Mouse (Mus musculus) hindbrain, embryonic 15.5 days (tissue): ENCODE measurements around the gene Sbno2. TPM values are rescaled to one million over a fixed set of nuclear protein-coding genes. Genes with fewer than 3 reads are reported as not detected.
A peak's percentile ranks its signal among the peaks of the same experiment; 100 is the strongest.

Experiments used
- ATAC-seq: fragments of 200-750 bp; cut with Nextera tagmentation; 2 replicates; pipeline ENCODE4 v1.8.0; 2017; ENCODE audit warnings: low read depth, moderate number of reproducible peaks, moderate TSS enrichment; ENCODE audit not compliant: low FRiP score
- H3K27ac ChIP-seq: fragments of 300-500 bp; sonication (generic); replicated peaks from 2 replicates; pipeline ENCODE4 v1.5.1; 2015; ENCODE audit warnings: mild to moderate bottlenecking, inconsistent platforms
- H3K27me3 ChIP-seq: fragments of 300-500 bp; sonication (generic); 2 replicates; pipeline ENCODE4 v1.6.1; 2015; ENCODE audit warnings: control low read depth, inconsistent platforms
- H3K36me3 ChIP-seq: fragments of 300-500 bp; sonication (generic); 2 replicates; pipeline ENCODE4 v1.6.1; 2015; ENCODE audit warnings: control low read depth, inconsistent platforms
- H3K4me1 ChIP-seq: fragments of 300-500 bp; sonication (generic); replicated peaks from 2 replicates; pipeline ENCODE4 v1.6.1; 2015; ENCODE audit warnings: control low read depth, inconsistent platforms
- H3K4me2 ChIP-seq: fragments of 300-500 bp; sonication (generic); 2 replicates; pipeline ENCODE4 v1.6.1; 2015; ENCODE audit warnings: moderate library complexity, mild to moderate bottlenecking, inconsistent platforms
- H3K4me3 ChIP-seq: fragments of 300-500 bp; sonication (generic); 2 replicates; pipeline ENCODE4 v1.5.1; 2015; ENCODE audit warnings: mild to moderate bottlenecking, inconsistent platforms
- H3K9ac ChIP-seq: fragments of 300-500 bp; sonication (generic); 2 replicates; pipeline ENCODE4 v1.6.1; 2015; ENCODE audit warnings: inconsistent platforms
- H3K9me3 ChIP-seq: fragments of 300-500 bp; sonication (generic); 2 replicates; pipeline ENCODE4 v1.6.1; 2016; ENCODE audit warnings: control low read depth, inconsistent platforms
- WGBS: fragments of 180-500 bp; shearing (Covaris S2); methylation state at CpG from one replicate; pipeline ENCODE4 v1.1.7; 2015; 5-methylcytosine and 5-hydroxymethylcytosine counted together
- polyA plus RNA-seq: library from polyadenylated mRNA; unstranded; fragments of >200 nt; fragmentation: Nextera tagmentation; extraction: Ambion mirVana; gene quantifications from 2 replicates; pipeline ENCODE4 v1.2.1, GENCODE M21; 2015

The Sbno2 gene
- 12.6 and 12.9 TPM in 2 replicates for polyA plus RNA-seq

DNA sequence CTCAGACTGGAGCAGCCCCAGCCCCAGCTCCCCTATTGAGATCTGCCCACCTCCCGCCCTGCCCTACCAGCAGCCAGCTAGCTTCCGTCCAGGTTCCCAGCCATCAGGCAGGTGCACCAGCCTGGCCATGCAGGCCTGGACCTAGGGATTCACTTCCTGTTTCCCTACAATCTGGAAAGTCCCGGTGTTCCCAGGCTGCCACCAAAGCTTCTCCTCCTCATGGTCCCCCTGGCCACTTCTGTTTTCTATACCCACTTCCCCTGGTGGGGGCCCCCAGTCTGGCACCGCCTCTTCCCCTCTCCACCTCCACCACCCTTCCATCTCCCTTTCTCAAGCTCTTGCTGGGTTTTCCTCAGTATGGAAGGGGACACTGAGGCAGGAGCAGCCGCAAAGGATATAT, at the start of gene Sbno2:
TSS of gene Sbno2 (minus strand) at position 112 of the 400 bp plus-strand sequence.
- Histone ChIP-seq H3K27ac (no peak within 1 kb of the TSS), H3K36me3 (no peaks in the 10 kb centered on the region), H3K9ac (no peak within 1 kb of the TSS), H3K4me2 (no peak within 1 kb of the TSS), H3K4me3 (no peak within 1 kb of the TSS), H3K27me3 (peaks cover 2% of the 10 kb centered on the region; the same call in 1 of the 2 replicates), H3K4me1 (peaks cover 16% of the 10 kb centered on the region), H3K9me3 (no peaks in the 10 kb centered on the region)
- 75% methylated on average over 5 of the region's 5 CpGs for WGBS
- ATAC-seq: no peak

- no peak overlapping the region for H3K9ac ChIP-seq
- 89% methylated on average over 7 of the region's 7 CpGs for WGBS
- ATAC-seq: no peak
- no peaks in the 10 kb centered on the region for H3K27me3 ChIP-seq
- no peak overlapping the region; the same call in 1 of the 2 replicates for H3K4me2 ChIP-seq
- H3K4me3 ChIP-seq: no peak overlapping the region
- H3K36me3 ChIP-seq: peaks cover 46% of the 10 kb centered on the region
- no peaks in the 10 kb centered on the region for H3K9me3 ChIP-seq
- H3K27ac ChIP-seq: peak overlapping the region; percentile 67; the same call in 1 of the 2 replicates
- peaks cover 72% of the 10 kb centered on the region for H3K4me1 ChIP-seq
These were observed 49.0 kb upstream of the Sbno2 start for GRCm38 (mm10) chr10:80154384-80154783.

DNA sequence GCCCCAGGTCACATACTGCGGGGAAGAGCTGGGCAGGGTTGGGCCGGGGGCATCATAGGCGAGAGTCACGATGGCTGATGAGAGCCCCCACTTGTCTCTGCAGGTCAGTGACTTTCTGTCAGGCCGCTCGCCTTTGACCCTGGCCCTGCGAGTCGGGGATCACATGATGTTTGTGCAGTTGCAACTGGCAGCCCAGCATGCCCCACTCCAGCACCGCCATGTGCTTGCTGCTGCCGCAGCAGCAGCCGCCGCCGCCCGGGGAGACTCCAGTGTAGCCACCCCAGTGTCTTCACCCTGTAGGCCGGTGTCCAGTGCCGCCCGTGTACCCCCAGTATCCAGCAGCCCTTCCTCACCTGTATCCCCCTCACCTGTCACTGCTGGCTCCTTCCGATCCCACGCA, 48.3 kb upstream of the Sbno2 start:
- Histone ChIP-seq H3K27ac (peak overlapping the region; percentile 100; the same call in 1 of the 2 replicates), H3K36me3 (peaks cover 46% of the 10 kb centered on the region), H3K4me2 (peak overlapping the region; percentile 96), H3K9ac (0 out of 2 replicates have a peak overlapping the region, but pooled peaks have one; percentile 2), H3K4me3 (peak overlapping the region; percentile 3; the same call in 1 of the 2 replicates), H3K9me3 (no peaks in the 10 kb centered on the region), H3K27me3 (no peaks in the 10 kb centered on the region), H3K4me1 (peaks cover 65% of the 10 kb centered on the region)
- ATAC-seq: no peak
- WGBS: 84% methylated on average over 19 of the region's 19 CpGs

- peaks cover 60% of the 10 kb centered on the region for H3K4me1 ChIP-seq
- 34% methylated on average over 3 of the region's 3 CpGs for WGBS
These were observed 47.5 kb upstream of the Sbno2 start for GRCm38 (mm10) chr10:80152873-80153260.

DNA sequence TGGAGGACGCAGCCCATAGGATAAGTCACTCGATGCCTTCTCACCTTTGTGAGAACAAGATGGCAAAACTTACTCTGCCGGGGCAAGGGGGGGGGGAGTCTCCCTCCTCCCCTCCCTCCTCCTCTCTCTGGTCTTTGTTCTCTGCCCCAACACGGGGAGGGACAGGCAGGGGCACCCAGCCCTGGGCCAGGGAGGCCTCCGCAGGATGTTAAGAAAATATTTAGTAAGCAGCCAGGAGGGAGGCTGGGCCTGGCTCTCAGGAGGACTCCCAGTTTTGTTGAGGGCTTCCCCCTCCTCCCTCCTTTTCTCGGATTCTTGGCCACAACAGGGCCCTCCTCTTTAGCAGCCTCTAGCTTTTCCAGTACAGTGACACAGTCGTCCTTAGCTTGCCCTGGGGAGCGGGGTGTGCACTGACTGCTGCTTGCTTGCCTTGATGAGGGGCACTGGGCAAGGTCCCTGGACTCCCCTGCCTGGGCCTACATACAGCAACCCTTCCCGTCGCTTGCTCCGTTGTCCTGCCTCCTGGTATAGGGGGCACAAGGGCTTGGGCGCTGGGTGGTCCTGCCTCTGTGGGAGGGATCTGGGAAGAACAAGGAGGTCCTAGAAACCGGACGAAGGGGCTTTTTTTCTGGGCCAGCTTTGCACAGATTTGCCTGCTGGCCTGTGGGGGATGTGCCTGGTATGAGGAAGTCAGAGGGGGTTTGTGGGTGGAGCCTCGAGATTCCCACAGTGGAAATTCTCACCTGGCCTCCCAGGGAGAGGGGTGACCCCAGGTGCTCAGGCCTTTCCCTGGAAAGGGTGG, 46.9 kb upstream of the Sbno2 start:
- H3K4me1 ChIP-seq: peaks cover 62% of the 10 kb centered on the region
- peak overlapping the region; percentile 99 for H3K9ac ChIP-seq
- peak overlapping the region; percentile 96 for H3K4me2 ChIP-seq
- no peaks in the 10 kb centered on the region for H3K27me3 ChIP-seq
- peak overlapping the region; percentile 100 for H3K27ac ChIP-seq
- H3K36me3 ChIP-seq: peaks cover 43% of the 10 kb centered on the region
- ATAC-seq: no peak
- H3K9me3 ChIP-seq: no peaks in the 10 kb centered on the region
- peak overlapping the region; percentile 87 for H3K4me3 ChIP-seq
- WGBS: 4% methylated on average over 15 of the region's 15 CpGs

More at GRCm38 (mm10) chr10:80152873-80153260, 47.5 kb upstream of the Sbno2 start:
- Histone ChIP-seq H3K27me3 (no peaks in the 10 kb centered on the region), H3K36me3 (peaks cover 46% of the 10 kb centered on the region), H3K9ac (peak overlapping the region; percentile 99), H3K9me3 (no peaks in the 10 kb centered on the region), H3K4me3 (peak overlapping the region; percentile 87), H3K27ac (peak overlapping the region; percentile 100), H3K4me2 (peak overlapping the region; percentile 96)
- no peak for ATAC-seq

DNA sequence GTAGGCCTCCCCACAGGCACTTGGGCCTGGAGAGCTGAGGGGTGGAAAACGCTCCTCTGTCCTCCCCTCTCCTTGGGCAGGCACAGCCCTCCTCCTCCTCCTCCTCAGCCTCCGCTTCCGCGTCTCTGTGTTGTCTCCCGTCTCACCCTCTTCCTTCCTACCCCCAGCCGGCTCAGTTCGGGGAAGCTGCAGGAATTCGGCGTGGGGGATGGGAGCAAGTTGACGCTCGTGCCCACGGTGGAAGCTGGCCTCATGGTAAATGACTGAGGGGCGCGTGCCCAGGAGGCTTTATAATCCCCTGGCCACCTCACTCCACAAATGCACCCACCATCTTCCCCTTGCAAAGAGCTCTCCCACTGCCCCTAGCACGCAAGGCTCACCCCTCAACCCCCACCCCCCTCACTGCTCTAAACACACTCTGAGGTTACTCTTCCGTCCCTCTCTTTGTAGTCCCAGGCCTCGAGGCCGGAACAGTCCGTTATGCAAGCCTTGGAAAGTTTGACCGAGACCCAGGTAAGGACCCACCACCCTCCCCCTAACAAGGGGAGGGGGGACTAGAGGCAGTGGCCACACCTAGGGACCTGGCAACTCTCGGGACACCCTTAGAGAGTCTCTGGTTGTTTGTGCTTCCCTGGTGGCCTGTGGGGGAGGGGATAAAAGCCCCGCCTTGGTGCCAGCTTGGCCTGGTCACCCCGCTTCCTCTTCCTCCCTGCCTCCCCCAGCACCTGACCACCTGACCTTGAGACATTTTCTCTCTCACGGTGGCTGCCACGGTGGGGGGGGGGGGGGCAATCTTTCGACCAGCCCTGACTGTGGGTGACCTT, 46.1 kb upstream of the Sbno2 start:
- no peak for ATAC-seq
- Histone ChIP-seq H3K9ac (peak overlapping the region; percentile 99), H3K4me2 (peak overlapping the region; percentile 96), H3K9me3 (no peaks in the 10 kb centered on the region), H3K4me3 (peak overlapping the region; percentile 87), H3K27ac (peak overlapping the region; percentile 100), H3K27me3 (no peaks in the 10 kb centered on the region), H3K4me1 (peaks cover 53% of the 10 kb centered on the region), H3K36me3 (peaks cover 34% of the 10 kb centered on the region)
- WGBS: under 1% methylated on average over 24 of the region's 26 CpGs

- Histone ChIP-seq H3K9ac (peak overlapping the region; percentile 99), H3K27ac (peak overlapping the region; percentile 100), H3K4me1 (peaks cover 57% of the 10 kb centered on the region), H3K9me3 (no peaks in the 10 kb centered on the region), H3K4me3 (peak overlapping the region; percentile 87), H3K27me3 (no peaks in the 10 kb centered on the region), H3K36me3 (peaks cover 25% of the 10 kb centered on the region), H3K4me2 (peak overlapping the region; percentile 96)
- ATAC-seq: no peak
- WGBS: under 1% methylated on average over 49 of the region's 71 CpGs
These were observed 45.1 kb upstream of the Sbno2 start for GRCm38 (mm10) chr10:80150226-80151210.

DNA sequence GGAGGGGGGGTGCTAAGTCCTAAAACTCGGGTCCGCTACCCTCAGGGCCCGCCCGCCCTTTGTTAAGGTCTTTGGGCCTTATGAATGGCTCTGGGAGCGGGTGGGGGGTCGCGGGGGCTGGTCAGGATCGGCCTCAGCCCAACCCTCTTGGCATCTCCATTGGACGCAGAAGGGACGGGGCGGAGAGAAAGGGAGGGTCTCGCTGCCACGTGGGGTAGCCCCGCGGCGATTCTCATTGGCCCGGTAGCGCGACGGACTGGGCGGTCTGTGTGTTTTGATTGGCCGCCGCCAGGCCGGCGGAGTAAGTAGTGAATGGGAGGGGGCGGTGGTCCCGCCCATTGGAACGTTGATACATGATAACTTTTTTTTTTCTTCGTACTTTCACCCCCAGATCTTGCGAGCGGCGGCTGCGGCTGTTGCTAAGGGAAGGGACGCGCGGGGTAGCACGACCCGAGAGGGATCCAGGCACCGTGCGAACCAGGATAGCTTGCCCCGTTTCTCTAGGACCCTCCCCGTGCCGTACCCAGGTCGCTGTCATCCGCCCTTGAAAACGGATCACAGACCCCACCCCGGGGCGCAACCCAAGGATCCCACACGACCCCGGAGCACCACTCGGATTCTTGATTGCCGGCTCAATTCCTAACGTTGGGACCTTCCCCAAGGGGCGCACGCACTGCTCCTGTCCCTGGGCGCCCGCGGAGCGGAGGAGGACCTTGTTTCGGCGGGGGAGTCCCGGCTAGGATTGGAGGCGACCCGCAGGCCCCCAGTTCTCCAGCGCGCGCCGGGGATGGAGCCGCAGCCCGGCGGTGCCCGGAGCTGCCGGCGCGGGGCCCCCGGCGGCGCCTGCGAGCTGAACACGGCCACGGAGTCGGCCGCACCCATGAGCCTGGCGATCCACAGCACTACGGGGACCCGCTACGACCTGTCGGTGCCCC, 44.2 kb upstream of the Sbno2 start:
- WGBS: under 1% methylated on average over 87 of the region's 88 CpGs
- H3K4me2 ChIP-seq: peak overlapping the region; percentile 96
- H3K27me3 ChIP-seq: no peaks in the 10 kb centered on the region
- peak; percentile 89 for ATAC-seq
- peaks cover 24% of the 10 kb centered on the region for H3K36me3 ChIP-seq
- peak overlapping the region; percentile 87 for H3K4me3 ChIP-seq
- H3K9me3 ChIP-seq: no peaks in the 10 kb centered on the region
- H3K27ac ChIP-seq: peak overlapping the region; percentile 100
- peak overlapping the region; percentile 99 for H3K9ac ChIP-seq
- H3K4me1 ChIP-seq: peaks cover 52% of the 10 kb centered on the region

DNA sequence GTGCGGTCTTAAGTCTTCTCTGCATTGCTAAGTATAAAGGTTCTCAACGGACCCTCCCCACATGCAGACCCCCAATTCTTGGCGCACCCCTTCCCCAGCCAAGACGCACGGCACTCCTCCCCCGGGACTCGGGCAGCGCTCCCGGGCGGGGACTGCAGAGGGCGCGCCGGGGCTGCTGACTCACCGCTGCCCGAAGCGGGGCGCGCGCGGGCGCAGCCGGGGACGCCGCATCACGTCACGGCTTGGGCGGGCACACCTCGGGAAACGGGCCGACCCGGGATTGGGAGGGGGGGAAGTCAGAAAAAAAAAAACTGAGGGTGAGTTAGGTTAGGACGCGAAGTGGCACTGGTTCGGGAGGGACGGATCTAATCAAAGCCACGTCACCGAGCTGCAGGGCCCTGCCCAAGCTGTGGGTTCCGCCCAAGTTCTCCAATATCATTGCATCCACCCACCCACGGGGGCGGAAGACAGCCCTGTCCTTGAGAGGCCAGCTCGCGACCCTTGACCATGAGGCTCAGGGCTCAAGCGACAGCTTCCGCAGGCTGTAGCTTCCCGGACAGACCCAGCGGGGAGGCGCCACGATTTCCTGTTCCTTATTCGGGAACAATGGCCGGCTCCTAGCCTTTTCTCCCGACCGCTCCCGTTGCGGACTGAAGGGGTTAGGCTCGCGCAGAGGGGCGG, 43.4 kb upstream of the Sbno2 start:
- Histone ChIP-seq H3K4me2 (peak overlapping the region; percentile 96), H3K36me3 (peaks cover 23% of the 10 kb centered on the region), H3K27ac (peak overlapping the region; percentile 100), H3K27me3 (no peaks in the 10 kb centered on the region), H3K4me3 (peak overlapping the region; percentile 87), H3K9me3 (no peaks in the 10 kb centered on the region), H3K9ac (peak overlapping the region; percentile 97), H3K4me1 (peaks cover 49% of the 10 kb centered on the region)
- peak; percentile 25 for ATAC-seq
- WGBS: under 1% methylated on average over 55 of the region's 57 CpGs
